Mouse (Mus musculus) adipocyte (in vitro differentiated cells): ENCODE results near the gene Tmem33.

Experiments
- DNase-seq: peaks from one replicate; pipeline ENCODE4 v3.0.0-alpha.2; 2016; ENCODE audit warnings: low spot score

Gene Tmem33

DNA sequence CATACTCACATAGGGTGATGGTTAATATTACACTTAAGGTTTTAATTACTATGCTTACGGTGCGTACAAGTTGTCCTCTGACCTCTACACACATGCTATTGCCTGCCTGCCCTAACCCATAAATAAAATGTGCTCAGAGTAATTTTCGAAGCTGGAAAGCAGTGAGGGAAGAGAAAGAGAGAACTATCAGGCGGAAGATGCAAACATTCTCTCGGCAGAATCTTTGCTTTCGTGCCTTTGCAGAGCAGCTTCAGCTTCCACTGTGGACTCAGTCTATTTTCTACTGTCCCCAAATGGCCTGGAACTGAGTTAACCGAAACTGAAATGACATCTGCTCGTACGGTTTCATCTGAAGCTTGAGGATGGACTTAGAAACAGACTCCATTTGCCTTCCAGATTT lies 1.9 kb upstream of the Tmem33 start:
- no peak for DNase-seq

DNA sequence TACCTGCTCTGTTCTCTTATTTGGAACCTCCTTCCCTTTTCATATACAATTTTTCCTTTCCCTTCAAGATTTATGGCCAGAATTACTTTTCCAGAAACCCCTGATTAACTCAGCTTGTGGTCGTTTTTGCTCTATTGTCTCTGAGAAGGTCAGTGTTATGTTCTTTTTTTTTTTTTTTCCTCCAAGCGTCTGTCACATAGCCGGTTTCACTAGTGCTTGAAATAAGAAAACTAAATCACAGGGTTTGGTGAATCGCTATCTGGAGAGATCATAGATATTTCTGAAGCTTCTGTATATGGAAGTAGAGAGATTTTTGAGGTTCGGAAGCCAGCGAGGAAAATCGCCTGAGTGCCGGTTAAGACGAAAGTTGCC lies 220 bp upstream of the Tmem33 start:
- no peak for DNase-seq

DNA sequence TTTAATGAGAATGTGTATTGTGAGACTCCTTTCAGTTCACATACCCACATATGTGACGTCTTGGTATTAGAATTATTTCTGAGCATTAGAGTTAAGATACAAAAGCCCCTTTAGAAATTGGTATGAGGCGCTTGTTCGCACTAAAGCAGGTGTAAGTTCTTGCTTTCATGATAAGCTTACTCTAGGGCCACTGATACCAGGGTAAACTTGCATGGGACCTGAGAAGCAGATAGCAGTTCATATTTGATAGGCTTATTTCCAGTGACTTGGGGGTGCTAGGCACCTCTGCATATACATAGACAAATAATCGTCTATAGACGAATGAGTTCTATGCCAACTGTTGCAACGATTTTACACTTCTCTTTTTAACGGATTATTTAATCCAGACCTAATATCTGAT lies 2.6 kb downstream of the Tmem33 start:
- DNase-seq = no peak

DNA sequence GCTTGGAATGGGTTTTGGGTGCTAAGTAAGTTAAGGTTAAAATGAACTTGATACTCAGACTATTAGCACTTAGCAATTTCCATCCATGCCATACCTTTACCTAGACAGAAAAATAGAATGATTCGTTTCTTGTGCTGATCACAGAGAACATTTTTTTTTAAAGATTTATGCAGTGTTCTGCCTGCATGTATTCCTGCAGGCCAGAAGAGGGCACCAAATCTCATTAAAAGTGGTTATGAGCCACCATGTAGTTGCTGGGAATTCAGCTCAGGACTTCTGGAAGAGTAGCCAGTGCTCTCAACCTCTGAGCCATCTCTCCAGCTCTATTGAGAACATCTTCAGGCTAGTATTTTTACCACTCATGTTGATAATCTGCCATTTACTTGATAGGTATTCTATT lies 5.7 kb downstream of the Tmem33 start:
- peak; percentile 30 for DNase-seq

DNA sequence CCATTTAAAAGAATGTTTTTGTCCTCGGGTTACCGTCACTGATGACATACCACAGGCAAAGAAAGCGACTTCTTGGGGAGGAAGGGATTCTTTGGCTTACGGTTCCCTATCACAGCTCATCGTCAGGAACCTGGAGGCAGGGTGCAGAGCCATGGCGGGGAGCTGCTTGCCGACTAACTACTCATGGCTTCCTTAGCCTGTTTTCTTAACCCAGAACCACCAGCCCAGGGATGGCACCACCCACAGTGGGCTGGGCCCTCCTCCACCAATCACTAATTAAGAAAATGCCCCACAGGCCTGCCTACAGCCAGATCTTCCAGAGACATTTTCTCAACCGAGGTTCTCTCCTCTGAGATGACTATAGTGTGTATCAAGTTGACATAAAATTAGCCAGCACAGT lies 8.9 kb downstream of the Tmem33 start:
- DNase-seq = no peak

DNA sequence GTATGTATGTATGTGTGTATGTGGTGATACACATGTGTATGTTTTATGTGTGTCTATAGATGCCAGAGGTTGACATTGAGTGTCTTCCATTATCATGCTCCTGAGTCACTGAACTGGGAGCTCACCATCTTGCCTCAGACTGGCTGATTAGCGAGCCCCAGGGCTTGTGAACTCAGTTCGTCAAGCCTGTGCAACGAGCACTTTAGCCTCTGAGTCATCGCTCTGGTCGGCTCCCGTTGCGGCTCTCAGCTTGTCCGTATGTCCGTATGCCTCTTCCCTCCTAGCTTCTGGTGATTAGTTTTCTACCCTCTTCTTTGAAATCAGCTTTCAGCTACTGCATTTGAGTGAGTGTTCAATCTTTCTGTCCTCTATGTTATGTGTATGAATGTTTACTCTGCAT lies 19.0 kb downstream of the Tmem33 start:
- DNase-seq = no peak

DNA sequence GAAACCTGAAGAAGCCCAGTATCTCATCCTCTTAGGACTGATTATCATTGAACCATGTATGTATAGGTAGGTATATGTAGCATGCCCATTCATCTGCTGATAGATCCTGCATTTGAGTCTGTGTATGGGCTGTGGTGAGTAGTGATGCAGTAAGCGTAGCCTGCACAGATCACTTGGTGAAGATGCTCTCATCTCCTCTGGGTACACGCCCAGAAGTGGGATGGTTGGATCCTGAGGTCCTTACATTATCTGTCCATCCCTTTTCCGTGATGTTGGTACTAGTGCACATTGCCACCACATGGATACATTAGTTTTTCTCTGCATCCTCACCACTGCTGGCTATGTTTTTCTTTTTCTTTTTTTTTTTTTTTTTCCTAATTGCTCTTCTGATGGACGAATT lies 19.5 kb downstream of the Tmem33 start:
- DNase-seq = no peak

DNA sequence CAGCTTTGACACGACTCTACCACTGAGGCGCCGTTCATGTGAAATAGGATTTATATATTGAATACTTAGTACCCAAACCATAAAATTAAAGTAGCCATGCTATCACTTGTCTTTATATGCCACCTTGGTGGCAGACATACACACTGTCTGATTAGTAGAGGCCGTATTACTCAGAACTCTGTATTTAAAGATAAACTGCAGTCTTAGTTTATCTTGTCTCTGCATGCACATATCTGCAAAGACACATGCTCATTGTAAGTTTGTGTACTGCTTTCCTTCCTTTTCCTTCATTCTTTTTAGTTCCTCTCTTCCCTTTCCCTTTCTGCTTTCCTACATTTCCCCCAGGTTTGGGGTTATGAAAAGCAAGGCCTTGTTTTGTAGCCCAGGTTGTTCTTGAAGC lies 20.0 kb downstream of the Tmem33 start:
- DNase-seq = no peak

DNA sequence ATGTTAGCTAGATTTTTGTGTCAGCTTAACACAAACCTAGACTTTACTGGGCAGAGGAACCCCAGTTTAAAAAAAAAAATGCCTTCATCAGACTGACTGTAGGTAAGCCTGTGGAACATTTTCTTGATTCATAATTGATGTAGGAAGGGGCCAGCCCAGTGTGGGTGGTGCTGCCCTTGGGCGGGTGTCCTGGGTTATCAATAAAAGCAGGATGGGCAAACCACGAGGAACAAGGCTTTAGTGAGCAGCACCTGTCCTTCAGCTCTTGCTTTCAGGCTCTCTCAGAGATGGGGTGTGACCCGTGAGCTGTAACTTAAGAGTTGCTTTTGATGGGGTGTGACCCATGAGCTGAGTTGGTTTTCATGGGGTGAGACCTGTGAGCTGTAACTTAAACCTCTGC lies 34.7 kb downstream of the Tmem33 start:
- no peak for DNase-seq

DNA sequence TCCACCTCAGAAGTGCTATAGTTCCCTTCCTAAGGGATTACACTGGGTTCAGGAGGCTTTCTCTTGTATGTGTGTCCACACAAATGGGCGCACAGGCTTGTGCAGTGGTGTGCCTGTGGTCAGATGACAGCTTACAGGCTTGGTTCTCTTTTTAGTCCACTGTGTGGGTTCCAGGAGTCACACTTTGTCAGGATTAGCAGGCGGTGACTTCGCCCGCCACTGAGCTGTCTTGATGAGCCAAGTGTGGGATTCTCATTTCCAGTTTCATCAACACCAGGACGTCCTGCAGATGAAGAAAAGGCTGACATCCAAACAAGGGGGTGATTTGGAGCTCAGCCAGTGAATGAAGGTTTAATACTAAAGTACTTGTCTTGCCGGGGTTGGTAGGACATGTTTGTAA lies 35.3 kb downstream of the Tmem33 start:
- DNase-seq = no peak

DNA sequence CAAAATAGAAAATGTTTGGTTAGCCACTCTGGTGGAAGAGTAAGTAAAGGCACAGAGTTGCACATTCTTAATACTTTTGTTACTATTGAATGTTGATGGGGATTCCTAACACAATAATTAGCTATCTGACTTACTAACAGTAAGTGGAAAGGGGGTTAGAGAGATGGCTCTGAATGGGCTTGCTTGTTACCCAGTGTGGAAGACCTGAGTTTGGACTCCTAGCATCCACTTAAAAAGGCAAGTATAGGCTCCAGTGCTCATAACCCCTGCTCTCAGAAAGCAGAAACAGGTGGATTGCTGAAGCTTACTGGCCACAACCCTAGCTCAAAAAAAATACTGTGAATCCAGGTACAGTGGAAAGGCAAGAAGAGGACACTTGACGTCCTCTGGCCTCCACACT lies 35.8 kb downstream of the Tmem33 start:
- no peak for DNase-seq

DNA sequence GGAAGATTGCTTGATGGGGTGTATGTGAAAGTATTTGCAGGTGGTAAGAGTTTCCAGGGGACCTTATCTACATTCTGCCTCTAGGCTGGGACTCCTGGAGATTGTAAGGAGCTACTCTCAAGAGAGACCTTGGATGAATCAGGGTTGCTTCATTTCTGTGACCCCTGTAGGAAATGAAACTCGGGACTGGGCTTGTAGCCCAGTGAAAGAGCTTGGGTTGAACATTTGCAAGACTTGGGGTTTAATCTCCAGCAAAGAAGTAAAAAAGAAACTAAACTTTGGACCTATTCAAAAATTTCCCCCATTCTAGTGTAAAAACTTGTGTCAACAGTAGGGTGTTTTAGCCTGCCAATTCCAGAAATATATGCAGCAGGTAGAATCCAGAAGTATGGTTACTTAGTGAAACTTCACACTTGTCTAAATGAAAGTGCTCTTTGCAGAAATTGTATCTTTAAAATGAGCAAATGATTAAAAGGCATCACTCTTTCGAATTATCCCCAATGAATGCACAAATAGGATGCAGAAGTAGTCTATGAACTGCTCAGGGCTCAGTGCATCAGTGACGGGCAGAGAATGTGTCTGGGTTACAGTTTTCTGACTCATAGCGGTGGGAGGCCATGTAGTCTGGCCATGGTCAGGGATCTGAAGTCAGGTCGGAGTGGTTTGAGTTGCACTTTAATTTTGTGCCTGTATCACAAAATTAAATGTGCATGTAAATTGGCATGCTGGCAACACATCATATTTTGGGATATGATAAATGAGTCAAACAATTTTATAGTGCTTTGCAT lies 36.9 kb downstream of the Tmem33 start:
- peak; percentile 68 for DNase-seq

DNA sequence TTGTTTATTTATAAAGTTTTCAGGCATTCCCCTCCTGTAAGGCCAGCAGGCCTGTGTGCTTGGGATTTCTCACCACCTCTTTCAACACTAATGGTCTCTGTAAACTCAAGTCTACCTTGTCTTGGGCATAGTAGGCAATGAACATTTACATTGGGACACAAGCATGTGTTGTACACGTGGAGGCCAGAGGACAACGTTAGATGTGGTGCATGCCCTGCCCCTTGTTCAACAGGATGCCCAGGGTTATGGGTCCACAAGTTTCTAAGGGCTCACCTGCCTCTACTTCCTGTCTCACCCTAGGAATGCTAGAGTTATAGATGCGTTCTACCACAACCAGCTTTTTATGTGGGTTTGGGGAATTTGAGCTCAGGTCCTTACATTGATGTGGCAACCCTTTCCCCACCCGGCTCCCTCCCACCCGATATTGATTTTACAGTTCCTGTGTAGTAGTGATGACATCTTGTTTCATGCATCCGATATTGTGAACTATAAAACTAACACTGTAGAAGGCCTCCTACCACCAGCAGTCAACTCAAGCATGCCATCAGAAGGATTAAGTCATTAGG lies 39.6 kb downstream of the Tmem33 start:
- no peak for DNase-seq

DNA sequence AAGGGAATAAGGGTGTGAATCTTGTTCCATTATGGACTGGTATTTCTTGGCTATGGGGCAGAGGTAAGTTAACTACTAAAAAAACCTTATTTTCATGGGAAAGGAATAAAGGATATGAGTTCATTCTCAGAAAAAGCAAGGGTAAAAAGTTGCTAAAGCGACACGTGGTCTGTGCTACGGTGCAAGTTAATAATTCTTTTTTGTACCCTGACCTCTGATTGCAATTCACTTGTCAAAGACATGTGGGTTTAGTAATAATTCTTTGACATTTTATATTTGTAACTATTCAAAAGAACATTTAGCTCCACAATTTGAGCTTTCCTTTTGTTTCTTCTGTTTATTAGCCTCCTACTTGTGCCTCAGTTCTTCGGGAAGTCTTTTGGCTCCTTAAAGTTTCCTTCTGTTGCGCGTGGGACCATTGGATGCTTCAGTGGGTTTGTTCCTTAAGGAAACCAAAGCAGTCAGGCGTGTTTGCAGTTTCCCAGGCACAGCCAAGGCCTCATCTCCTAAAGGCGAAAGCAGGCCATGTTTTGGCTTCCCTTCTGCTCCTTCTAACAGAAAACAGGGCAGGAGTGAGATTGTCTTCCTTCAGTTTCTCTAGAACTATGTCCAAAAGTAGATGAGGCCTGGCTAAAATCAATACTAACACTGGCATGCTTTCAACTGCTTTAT lies 40.7 kb downstream of the Tmem33 start:
- no peak for DNase-seq

DNA sequence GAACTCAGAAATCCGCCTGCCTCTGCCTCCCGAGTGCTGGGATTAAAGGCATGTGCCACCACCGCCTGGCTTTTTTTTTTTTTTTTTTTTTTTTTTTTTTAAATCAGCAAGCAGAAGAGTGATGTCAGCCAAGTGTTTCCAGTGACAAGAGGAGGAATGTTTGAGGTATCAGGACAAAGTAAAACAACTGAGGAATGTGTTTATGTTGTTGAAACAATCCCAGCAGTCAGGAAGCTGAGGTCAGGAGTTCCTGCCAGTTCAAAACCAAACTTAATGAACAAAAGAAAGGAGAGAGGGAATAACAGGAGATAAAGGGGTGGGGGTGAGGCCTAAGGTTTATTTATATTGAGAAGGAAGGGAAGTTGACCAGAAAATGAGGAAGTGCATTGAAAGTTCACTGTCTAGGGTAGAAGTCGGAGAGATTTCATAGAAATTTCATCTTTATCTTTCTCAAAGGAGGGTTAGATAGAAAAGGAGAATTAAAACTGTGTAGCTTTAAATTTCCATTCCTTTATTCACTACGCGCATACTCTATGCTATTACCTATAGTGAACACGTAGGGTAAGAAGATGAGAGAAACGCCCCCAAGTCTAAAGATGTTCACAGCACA lies 41.5 kb downstream of the Tmem33 start:
- no peak for DNase-seq

DNA sequence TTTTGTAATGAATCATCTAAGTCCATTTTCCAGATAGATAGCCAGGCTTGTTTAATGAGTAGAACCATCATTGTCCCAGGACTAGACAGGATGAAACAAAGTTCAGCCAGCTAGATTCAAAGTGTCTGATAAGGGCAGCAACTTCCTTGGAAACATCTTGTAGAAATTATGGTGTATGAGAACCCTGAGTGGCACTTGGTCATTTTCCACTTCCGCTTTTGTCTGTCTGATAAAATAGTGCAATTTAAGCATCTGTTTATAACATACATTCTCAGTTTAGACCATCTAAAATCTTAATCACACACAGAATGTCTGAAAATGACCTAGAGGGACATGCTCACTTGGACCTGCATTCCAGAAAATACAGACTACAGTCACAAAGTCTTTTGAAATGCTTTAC lies 43.5 kb downstream of the Tmem33 start:
- no peak for DNase-seq

DNA sequence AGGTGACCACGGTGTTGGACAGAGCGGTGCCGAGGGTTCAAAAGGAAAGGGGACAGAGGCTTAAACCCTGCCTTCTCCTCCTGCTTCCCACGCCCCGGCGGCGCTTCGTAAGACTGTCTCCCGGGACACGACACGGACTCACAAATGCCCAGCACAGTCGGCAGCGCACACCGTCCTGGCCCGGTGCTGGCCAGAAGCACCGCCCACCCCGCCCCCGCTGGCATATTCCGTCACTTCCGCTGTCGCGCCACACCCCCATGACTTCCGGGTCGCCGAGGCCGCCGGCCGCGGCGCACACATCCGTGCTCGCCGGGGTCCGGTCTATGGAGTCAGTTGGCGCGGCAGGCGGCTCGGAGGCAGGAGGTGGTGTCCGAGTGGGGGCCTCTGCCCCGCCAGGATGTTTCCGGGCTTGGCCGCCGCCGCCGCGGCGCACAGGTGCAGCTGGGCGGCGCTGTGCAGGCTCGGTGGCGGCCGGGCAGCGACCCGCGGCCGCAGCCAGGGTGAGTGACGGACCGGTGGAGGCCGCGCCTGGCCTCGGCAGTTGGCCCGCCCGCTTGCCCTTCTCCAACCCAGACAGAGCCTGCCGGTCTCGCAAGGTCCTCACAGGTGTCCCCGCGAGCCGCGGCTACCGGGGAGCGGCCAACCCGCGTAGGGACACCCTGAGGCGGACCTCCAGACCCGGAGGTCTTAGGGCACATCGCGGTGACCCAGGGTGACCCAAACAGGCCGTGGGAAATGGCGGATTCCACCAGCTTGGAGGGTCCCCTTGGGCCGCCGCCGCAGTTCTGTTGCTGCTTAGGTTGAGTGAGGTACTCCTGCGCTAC lies 46.5 kb downstream of the Tmem33 start, which contains the start of gene Slc30a9:
Gene Slc30a9 (plus strand): TSS at position 258 of the 824 bp plus-strand sequence.
- DNase-seq = peak; percentile 93

DNA sequence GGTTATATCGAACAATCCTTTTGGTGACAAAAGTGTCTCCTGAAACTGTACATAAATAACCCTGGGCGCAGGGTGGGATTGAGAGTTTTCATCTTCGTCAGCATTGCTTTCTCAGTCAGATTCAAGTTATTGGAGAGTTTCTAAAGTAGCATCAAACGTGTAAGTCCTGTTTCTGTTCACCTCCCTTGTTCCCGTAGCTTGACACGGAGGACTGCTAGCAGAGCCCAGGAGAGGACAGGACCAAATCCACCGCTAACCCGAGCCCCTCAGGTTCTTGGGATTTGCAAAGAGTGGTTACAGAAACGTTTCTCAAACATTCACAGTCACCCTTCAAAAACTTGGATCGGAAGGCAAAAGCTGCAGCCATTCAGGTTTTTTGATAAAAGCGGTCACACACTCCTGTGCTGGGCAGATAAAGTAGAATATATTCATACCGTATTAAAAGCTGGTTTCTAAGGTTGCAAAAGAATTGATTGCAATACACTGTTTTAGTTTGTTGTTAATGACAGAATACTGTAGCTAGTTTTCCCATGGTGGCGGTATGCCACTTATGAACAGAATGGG lies 47.4 kb downstream of the Tmem33 start:
- no peak for DNase-seq

DNA sequence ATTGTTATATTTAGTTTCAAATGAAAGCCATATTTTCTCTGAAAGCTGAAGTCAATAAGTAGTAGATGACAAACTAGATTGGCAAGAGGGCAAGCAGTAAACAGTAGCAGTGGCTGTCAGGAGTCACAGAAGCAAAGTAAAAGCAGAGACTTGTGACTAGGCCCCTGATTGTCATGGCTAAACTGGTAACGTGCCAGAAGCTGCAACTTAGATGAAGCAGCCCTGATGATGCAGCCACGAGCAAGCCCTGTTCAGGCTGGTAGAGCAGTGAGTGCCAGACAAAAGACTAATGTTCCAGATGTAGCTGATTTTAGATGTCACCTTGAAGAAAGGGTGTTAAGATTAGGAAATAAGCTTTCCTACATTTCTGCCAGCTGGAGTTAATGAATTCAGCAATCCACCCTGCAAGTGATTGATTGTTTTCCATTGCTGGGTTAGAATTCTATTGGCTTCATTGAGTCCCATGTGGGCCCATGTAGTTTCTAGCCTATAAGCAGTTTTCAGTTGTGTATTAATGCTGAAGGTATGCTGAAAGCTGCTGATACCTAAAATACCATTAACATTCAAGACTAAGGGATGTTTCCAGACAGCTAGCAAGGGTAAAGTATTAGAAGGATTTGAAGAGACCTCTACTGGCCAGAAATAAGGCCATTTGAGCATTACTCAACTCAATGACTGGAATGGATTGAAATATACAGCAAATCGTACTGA lies 51.6 kb downstream of the Tmem33 start:
- peak; percentile 53 for DNase-seq

DNA sequence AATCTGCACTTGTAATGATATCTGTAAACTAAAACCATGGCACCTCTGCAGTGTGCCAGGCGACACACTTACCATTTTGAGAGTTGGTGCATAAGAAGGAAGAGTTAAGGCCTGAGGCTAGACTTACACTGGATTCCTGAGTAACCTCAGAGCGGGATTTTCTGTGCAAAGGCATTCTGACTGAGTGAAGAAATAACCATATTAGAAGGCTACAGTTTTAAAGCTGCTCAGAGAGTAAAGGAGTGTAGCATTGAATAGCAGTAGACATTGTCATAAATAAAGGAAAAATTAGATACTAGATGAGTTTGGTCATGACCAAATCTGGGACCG lies 52.1 kb downstream of the Tmem33 start:
- no peak for DNase-seq

DNA sequence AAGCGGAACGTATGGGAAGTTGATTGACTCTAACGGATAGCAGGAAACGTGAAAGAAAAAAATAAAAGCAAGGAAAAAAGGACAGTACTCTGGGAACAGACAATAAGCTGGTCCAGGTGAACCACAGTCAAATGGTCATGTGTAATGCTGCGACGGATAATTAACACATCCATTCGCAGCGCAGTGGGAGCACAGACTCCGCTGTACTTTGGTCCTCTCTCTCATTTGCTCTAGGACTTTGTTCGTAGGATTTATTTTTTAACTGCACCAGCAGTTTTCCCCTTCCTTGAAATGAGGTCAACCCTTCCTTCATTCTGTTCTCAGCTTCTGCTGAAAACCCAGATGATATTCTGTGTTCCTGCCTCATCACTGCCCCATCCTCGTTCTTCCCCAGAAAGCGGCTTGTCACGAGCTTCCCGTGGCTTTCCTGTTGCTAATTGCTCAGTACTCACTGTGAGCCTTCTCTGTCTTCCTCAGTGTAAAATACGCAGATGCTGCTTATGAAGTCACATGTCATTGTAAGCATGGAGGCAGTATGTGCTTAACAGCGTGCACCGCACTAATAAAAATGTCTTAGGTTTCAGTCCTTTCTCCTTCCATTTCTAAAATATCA lies 61.4 kb downstream of the Tmem33 start:
- no peak for DNase-seq
